In genomic region chr19:3829863-3830262, GRCm38 (mm10) we compare ENCODE assay signal across 27 mouse cellular contexts. TPM values are rescaled to one million over a fixed set of nuclear protein-coding genes. Genes with fewer than 3 reads are reported as not detected.
DNase-seq lines count a peak whose midpoint lies in the region; ATAC-seq and TF ChIP-seq lines count a peak whose summit lies in the region.
"Had no signal": no experiment of that assay in that cellular context is flagged by ENCODE, and none has a peak within 500 bp of the region (broad histone marks: within the 10 kb centered on the region; RNA-seq: fewer than 3 reads in every experiment).

No protein-coding gene starts in this region.

- no peak overlapping the region for H3K4me3 ChIP-seq in intestine, postnatal 0 days (ENCODE audit: low read depth, low read length)
- H3K4me3 ChIP-seq in intestine, embryonic 15.5 days (replicated peaks) = no peak overlapping the region
- no peak overlapping the region for H3K4me3 ChIP-seq in stomach, postnatal 0 days (ENCODE audit: low read depth, low read length)
- H3K4me3 ChIP-seq: embryonic facial prominence, embryonic 13.5 days; embryonic facial prominence, embryonic 15.5 days; erythroblast, embryonic 14.5 days; forebrain, embryonic 10.5 days; forebrain, embryonic 12.5 days had no signal

- H3K27me3 ChIP-seq in intestine, postnatal 0 days (replicated peaks; ENCODE audit: control insufficient read depth, insufficient read depth, low read length) = no peaks in the 10 kb centered on the region
- no peaks in the 10 kb centered on the region for H3K27me3 ChIP-seq in intestine, embryonic 15.5 days (replicated peaks)
- no peaks in the 10 kb centered on the region for H3K27me3 ChIP-seq in stomach, postnatal 0 days (ENCODE audit: control insufficient read depth, insufficient read depth, low read length)
- H3K27me3 ChIP-seq: CH12.LX; embryonic facial prominence, embryonic 13.5 days; embryonic facial prominence, embryonic 15.5 days; forebrain, embryonic 12.5 days had no signal

- no peak overlapping the region for H3K9ac ChIP-seq in intestine, postnatal 0 days (ENCODE audit: low read depth, low read length)
- H3K9ac ChIP-seq in intestine, embryonic 15.5 days = no peak overlapping the region
- no peak overlapping the region for H3K9ac ChIP-seq in stomach, postnatal 0 days (ENCODE audit: low read length)
- H3K9ac ChIP-seq: embryonic facial prominence, embryonic 13.5 days; embryonic facial prominence, embryonic 15.5 days; forebrain, embryonic 12.5 days had no signal

- DNase-seq in 3T3-L1 (ENCODE audit: low read depth, low spot score) = peak; percentile 23
- DNase-seq in NIH3T3 (ENCODE audit: low read depth) = peak; percentile 56
- no peak for DNase-seq in stomach, postnatal 0 days (ENCODE audit: low spot score)
- DNase-seq in c-Kit-positive CD71-positive TER-119-positive erythroid progenitor cells, embryonic 14.5 days (ENCODE audit: low spot score) = no peak
- no peak for DNase-seq in kidney, postnatal 4 days
- DNase-seq: adrenal gland, adult 8-10 months; adrenal gland, postnatal 14 days; adrenal gland, postnatal 36 days; B cell, adult 2 months; cerebellum, adult 11 months; cerebellum, adult 18-20 months; cerebellum, adult 8-10 months; cerebellum, postnatal 14 days; cerebellum, postnatal 36 days; embryo, embryonic 11 days had no signal

- WGBS in intestine, postnatal 0 days = 67% methylated on average over 3 of the region's 3 CpGs
- WGBS in intestine, embryonic 15.5 days = 78% methylated on average over 3 of the region's 3 CpGs
- 79% methylated on average over 3 of the region's 3 CpGs for WGBS in stomach, postnatal 0 days

- TF ChIP-seq EP300 in stomach, postnatal 0 days (optimal IDR thresholded peaks at IDR 0.05) = no peak

- H3K4me1 ChIP-seq in intestine, postnatal 0 days (replicated peaks; ENCODE audit: control insufficient read depth, insufficient read depth, low read length) = peaks cover 13% of the 10 kb centered on the region
- H3K4me1 ChIP-seq in intestine, embryonic 15.5 days (replicated peaks) = peaks cover 14% of the 10 kb centered on the region
- H3K4me1 ChIP-seq in stomach, postnatal 0 days (replicated peaks; ENCODE audit: control insufficient read depth, insufficient read depth) = no peaks in the 10 kb centered on the region
- H3K4me1 ChIP-seq: embryonic facial prominence, embryonic 15.5 days; forebrain, embryonic 10.5 days; forebrain, embryonic 12.5 days had no signal

- no peaks in the 10 kb centered on the region for H3K36me3 ChIP-seq in intestine, postnatal 0 days (ENCODE audit: control insufficient read depth, insufficient read depth)
- H3K36me3 ChIP-seq in intestine, embryonic 15.5 days = no peaks in the 10 kb centered on the region
- H3K36me3 ChIP-seq in stomach, postnatal 0 days (ENCODE audit: control insufficient read depth, insufficient read depth, low read length) = no peaks in the 10 kb centered on the region
- H3K36me3 ChIP-seq: embryonic facial prominence, embryonic 13.5 days; embryonic facial prominence, embryonic 15.5 days; forebrain, embryonic 10.5 days; forebrain, embryonic 12.5 days; G1E had no signal

- TF ChIP-seq CTCF in intestine, postnatal 0 days (IDR thresholded peaks at IDR 0.05; ENCODE audit: low read depth) = no peak
- no peak for TF ChIP-seq CTCF in stomach, postnatal 0 days (IDR thresholded peaks at IDR 0.05; ENCODE audit: low read depth)

- peak overlapping the region; percentile 46 for H3K27ac ChIP-seq in intestine, postnatal 0 days (ENCODE audit: low read depth, low read length)
- no peak overlapping the region for H3K27ac ChIP-seq in intestine, embryonic 15.5 days
- no peak overlapping the region; the same call in 1 of the 2 replicates for H3K27ac ChIP-seq in stomach, postnatal 0 days (replicated peaks)
- H3K27ac ChIP-seq: embryonic facial prominence, embryonic 13.5 days; embryonic facial prominence, embryonic 15.5 days; forebrain, embryonic 10.5 days; forebrain, embryonic 12.5 days had no signal

- H3K4me2 ChIP-seq in intestine, postnatal 0 days (replicated peaks; ENCODE audit: low read depth) = no peak overlapping the region
- no peak overlapping the region for H3K4me2 ChIP-seq in intestine, embryonic 15.5 days (replicated peaks)
- no peak overlapping the region for H3K4me2 ChIP-seq in stomach, postnatal 0 days (replicated peaks; ENCODE audit: low read depth)
- H3K4me2 ChIP-seq: embryonic facial prominence, embryonic 13.5 days; embryonic facial prominence, embryonic 15.5 days; forebrain, embryonic 12.5 days had no signal

- ATAC-seq in intestine, postnatal 0 days = no peak
- no peak for ATAC-seq in intestine, embryonic 15.5 days
- ATAC-seq in stomach, postnatal 0 days (ENCODE audit: low FRiP score, low TSS enrichment) = peak; percentile 56
- ATAC-seq: CD4-positive, CD25-positive, alpha-beta regulatory T cell, adult 4 months; forebrain, embryonic 14.5 days; forebrain, embryonic 16.5 days had no signal

- H3K9me3 ChIP-seq in intestine, postnatal 0 days (ENCODE audit: control insufficient read depth) = no peaks in the 10 kb centered on the region
- H3K9me3 ChIP-seq in intestine, embryonic 15.5 days = no peaks in the 10 kb centered on the region
- H3K9me3 ChIP-seq in stomach, postnatal 0 days (ENCODE audit: control insufficient read depth, low read length) = no peaks in the 10 kb centered on the region
- H3K9me3 ChIP-seq: embryonic facial prominence, embryonic 13.5 days; embryonic facial prominence, embryonic 15.5 days; forebrain, embryonic 10.5 days; forebrain, embryonic 12.5 days; G1E had no signal

RNA-seq across cellular contexts. Expression of gene Chka, which starts 21.7 kb away (rescaled TPM):
- 113 and 155 TPM in 2 replicates for polyA plus RNA-seq in intestine, postnatal 0 days (2015; fragmentation: Nextera tagmentation; extraction: Ambion mirVana)
- 63.3 and 68.5 TPM in 2 replicates for polyA plus RNA-seq in intestine, embryonic 15.5 days (2015; fragmentation: Nextera tagmentation; extraction: Ambion mirVana)
- 21.2 and 24.2 TPM in 2 replicates for polyA plus RNA-seq in stomach, postnatal 0 days (2015; fragmentation: Nextera tagmentation; extraction: Ambion mirVana)

Comparison
In these comparisons a context has a peak if more than half of its experiments do, and no peak if none do; other contexts are left out.
1. DNase-seq: peak in 3T3-L1 (single experiment) and NIH3T3 (single experiment); none in stomach, postnatal 0 days (single experiment), c-Kit-positive CD71-positive TER-119-positive erythroid progenitor cells, embryonic 14.5 days (single experiment) and kidney, postnatal 4 days (0 of 2).